Mouse (Mus musculus) myocyte (in vitro differentiated cells): Measurements from ENCODE around the gene Sppl2c.

ENCODE experiments used
- CEBPB ChIP-seq: IDR thresholded peaks from 2 replicates; pipeline ENCODE4 v1.6.1; 2011; ENCODE audit warnings: mild to moderate bottlenecking, moderate library complexity; ENCODE audit not compliant: poor library complexity, insufficient read depth, severe bottlenecking
- MAX ChIP-seq: IDR thresholded peaks from one replicate; pipeline ENCODE4 v1.6.1; 2011; ENCODE audit warnings: low read depth, mild to moderate bottlenecking, control low read depth
- MYOG ChIP-seq, 3 experiments: IDR thresholded peaks; one replicate each; pipeline ENCODE4 v1.6.1; 2011; ENCODE audit warnings: control low read depth in 2 of 3, low read depth in 2 of 3, mild to moderate bottlenecking in 2 of 3; ENCODE audit not compliant: insufficient read length in 2 of 3, control insufficient read depth in 1 of 3, insufficient read depth in 1 of 3
- POLR2A ChIP-seq: IDR thresholded peaks from one replicate; pipeline ENCODE4 v1.6.1; 2011; ENCODE audit warnings: low read depth, mild to moderate bottlenecking, control low read depth, moderate library complexity; ENCODE audit not compliant: insufficient read length
- POLR2AphosphoS2 ChIP-seq: IDR thresholded peaks from one replicate; pipeline ENCODE4 v1.6.1; 2011; ENCODE audit warnings: low read depth, control low read depth; ENCODE audit not compliant: insufficient read length
- TCF12 ChIP-seq: IDR thresholded peaks from one replicate; pipeline ENCODE4 v1.6.1; 2011; ENCODE audit warnings: mild to moderate bottlenecking, control low read depth; ENCODE audit not compliant: poor library complexity, insufficient read depth, severe bottlenecking
- TCF3 ChIP-seq: IDR thresholded peaks from one replicate; pipeline ENCODE4 v1.6.1; 2011; ENCODE audit warnings: low read depth, control low read depth; ENCODE audit not compliant: insufficient read length
- USF1 ChIP-seq: IDR thresholded peaks from one replicate; pipeline ENCODE4 v1.6.1; 2011; ENCODE audit warnings: low read depth, mild to moderate bottlenecking, control low read depth, moderate library complexity

- TF ChIP-seq MYOG (IDR thresholded peaks at IDR 0.05; ENCODE audit: control insufficient read depth in 1 of 3, insufficient read depth in 1 of 3, insufficient read length in 2 of 3, low read depth in 2 of 3), result peak in 1 of 3 experiments; percentile 6
- TF ChIP-seq CEBPB, result no peak
- no peak for TF ChIP-seq TCF3
- TF ChIP-seq USF1, result no peak
- TF ChIP-seq POLR2AphosphoS2, result no peak
- no peak for TF ChIP-seq POLR2A
- TF ChIP-seq MAX, result no peak
- TF ChIP-seq TCF12, result no peak
Observed at GRCm38 (mm10) chr11:104229391-104229790, 43.3 kb downstream of the Sppl2c start.
